Mouse (Mus musculus) hindbrain, embryonic 14.5 days (tissue): ENCODE data around the gene Chfr. TPM values are rescaled to one million over a fixed set of nuclear protein-coding genes. Genes with fewer than 3 reads are reported as not detected.

Source experiments
- ATAC-seq: fragments of 200-750 bp; cut with Nextera tagmentation; 2 replicates; pipeline ENCODE4 v1.8.0; 2017; ENCODE audit warnings: moderate number of reproducible peaks, mild to moderate bottlenecking, moderate TSS enrichment, moderate library complexity; ENCODE audit not compliant: low FRiP score
- DNase-seq: peaks from one replicate; pipeline ENCODE4 v3.0.0-alpha.2; 2015; ENCODE audit warnings: low spot score
- H3K27ac ChIP-seq: fragments of 300-500 bp; sonication (generic); 2 replicates; pipeline ENCODE4 v1.5.1; 2014; ENCODE audit warnings: mild to moderate bottlenecking, moderate library complexity
- H3K27me3 ChIP-seq: fragments of 300-500 bp; sonication (generic); 2 replicates; pipeline ENCODE4 v1.6.1; 2014; ENCODE audit warnings: mild to moderate bottlenecking, low read length, mixed read lengths; ENCODE audit not compliant: control insufficient read depth, insufficient read depth
- H3K36me3 ChIP-seq: fragments of 300-500 bp; sonication (generic); replicated peaks from 2 replicates; pipeline ENCODE4 v1.6.1; 2014; ENCODE audit not compliant: control insufficient read depth, insufficient read depth
- H3K4me1 ChIP-seq: fragments of 300-500 bp; sonication (generic); replicated peaks from 2 replicates; pipeline ENCODE4 v1.6.1; 2014; ENCODE audit warnings: antibody characterized with exemption, low read length, mixed read lengths; ENCODE audit not compliant: control insufficient read depth, insufficient read depth
- H3K4me2 ChIP-seq: fragments of 300-500 bp; sonication (generic); replicated peaks from 2 replicates; pipeline ENCODE4 v1.6.1; 2014; ENCODE audit warnings: mild to moderate bottlenecking, moderate library complexity
- H3K4me3 ChIP-seq: fragments of 300-500 bp; sonication (generic); replicated peaks from 2 replicates; pipeline ENCODE4 v1.5.1; 2014; ENCODE audit warnings: mild to moderate bottlenecking, low read length
- H3K9ac ChIP-seq: fragments of 300-500 bp; sonication (generic); 2 replicates; pipeline ENCODE4 v1.6.1; 2014
- H3K9me3 ChIP-seq: fragments of 300-500 bp; sonication (generic); 2 replicates; pipeline ENCODE4 v1.6.1; 2016; ENCODE audit warnings: low read length; ENCODE audit not compliant: control insufficient read depth
- WGBS: fragments of 180-500 bp; shearing (Covaris S2); extraction: QIAGEN DNeasy Blood & Tissue Kit; methylation state at CpG from one replicate; pipeline ENCODE4 v1.1.7; 2014; 5-methylcytosine and 5-hydroxymethylcytosine counted together
- polyA plus RNA-seq: library from polyadenylated mRNA; unstranded; fragments of >200 nt; fragmentation: Nextera tagmentation; extraction: Ambion mirVana; gene quantifications from 2 replicates; pipeline ENCODE4 v1.2.1, GENCODE M21; 2014

Chfr gene
- polyA plus RNA-seq, 1 experiment from 2014 or later, result 86.9 TPM

GRCm38 (mm10) chr5:110100921-110101631 lies 34.6 kb upstream of the Chfr start:
- Histone ChIP-seq H3K4me2 (peak overlapping the region; percentile 73), H3K4me3 (peak overlapping the region; percentile 35), H3K27ac (no peak overlapping the region), H3K9ac (peak overlapping the region; percentile 49), H3K9me3 (no peaks in the 10 kb centered on the region), H3K27me3 (no peaks in the 10 kb centered on the region), H3K36me3 (peaks cover 35% of the 10 kb centered on the region), H3K4me1 (peaks cover 17% of the 10 kb centered on the region)
- peak; percentile 18 for ATAC-seq
- under 1% methylated on average over 35 of the region's 37 CpGs for WGBS
- DNase-seq, result no peak

GRCm38 (mm10) chr5:110101716-110102347 lies 33.8 kb upstream of the Chfr start:
- H3K9me3 ChIP-seq, result no peaks in the 10 kb centered on the region
- ATAC-seq, result peak; percentile 64
- peak overlapping the region; percentile 35 for H3K4me3 ChIP-seq
- peak; percentile 68 for DNase-seq
- H3K27ac ChIP-seq, result no peak overlapping the region
- peak overlapping the region; percentile 49 for H3K9ac ChIP-seq
- 19% methylated on average over 34 of the region's 34 CpGs for WGBS
- H3K27me3 ChIP-seq, result no peaks in the 10 kb centered on the region
- peaks cover 35% of the 10 kb centered on the region for H3K36me3 ChIP-seq
- peaks cover 25% of the 10 kb centered on the region for H3K4me1 ChIP-seq
- H3K4me2 ChIP-seq, result peak overlapping the region; percentile 73

- 0 out of 2 replicates have a peak overlapping the region, but pooled peaks have one; percentile 35 for H3K4me3 ChIP-seq
- H3K4me2 ChIP-seq, result peak overlapping the region; percentile 73; the same call in 1 of the 2 replicates
Observed at GRCm38 (mm10) chr5:110102429-110102828, 33.2 kb upstream of the Chfr start.

GRCm38 (mm10) chr5:110102853-110103625 lies 32.6 kb upstream of the Chfr start:
- peaks cover 28% of the 10 kb centered on the region for H3K4me1 ChIP-seq
- H3K9me3 ChIP-seq, result no peaks in the 10 kb centered on the region
- no peak overlapping the region for H3K9ac ChIP-seq
- peaks cover 35% of the 10 kb centered on the region for H3K36me3 ChIP-seq
- DNase-seq (no peak), ATAC-seq (no peak)
- no peak overlapping the region for H3K4me3 ChIP-seq
- H3K27ac ChIP-seq, result no peak overlapping the region
- WGBS, result 95% methylated on average over 19 of the region's 19 CpGs
- H3K27me3 ChIP-seq, result no peaks in the 10 kb centered on the region
- H3K4me2 ChIP-seq, result no peak overlapping the region

More at GRCm38 (mm10) chr5:110102429-110102828, 33.2 kb upstream of the Chfr start:
- no peak overlapping the region for H3K27ac ChIP-seq
- H3K4me1 ChIP-seq, result peaks cover 28% of the 10 kb centered on the region
- WGBS, result 89% methylated on average over 13 of the region's 13 CpGs
- no peak overlapping the region for H3K9ac ChIP-seq
- no peaks in the 10 kb centered on the region for H3K9me3 ChIP-seq
- H3K27me3 ChIP-seq, result no peaks in the 10 kb centered on the region
- no peak for ATAC-seq
- H3K36me3 ChIP-seq, result peaks cover 35% of the 10 kb centered on the region
- DNase-seq, result no peak

- no peak overlapping the region for H3K4me2 ChIP-seq
- no peak overlapping the region for H3K9ac ChIP-seq
- H3K4me3 ChIP-seq, result no peak overlapping the region
- H3K27me3 ChIP-seq, result no peaks in the 10 kb centered on the region
- peaks cover 35% of the 10 kb centered on the region for H3K36me3 ChIP-seq
- peaks cover 28% of the 10 kb centered on the region for H3K4me1 ChIP-seq
- 97% methylated on average over 27 of the region's 27 CpGs for WGBS
- ATAC-seq, result no peak
- H3K9me3 ChIP-seq, result no peaks in the 10 kb centered on the region
- DNase-seq, result no peak
- no peak overlapping the region for H3K27ac ChIP-seq
Observed at GRCm38 (mm10) chr5:110103901-110104615, 31.6 kb upstream of the Chfr start.

GRCm38 (mm10) chr5:110104616-110105380 lies 30.8 kb upstream of the Chfr start:
- Histone ChIP-seq H3K4me2 (no peak overlapping the region), H3K27me3 (no peaks in the 10 kb centered on the region), H3K9me3 (no peaks in the 10 kb centered on the region), H3K4me3 (no peak overlapping the region), H3K27ac (no peak overlapping the region), H3K36me3 (peaks cover 35% of the 10 kb centered on the region), H3K4me1 (peaks cover 28% of the 10 kb centered on the region), H3K9ac (no peak overlapping the region)
- DNase-seq, result no peak
- no peak for ATAC-seq
- 96% methylated on average over 36 of the region's 36 CpGs for WGBS

GRCm38 (mm10) chr5:110106140-110106871 lies 29.3 kb upstream of the Chfr start:
- ATAC-seq, result no peak
- DNase-seq, result no peak
- Histone ChIP-seq H3K9me3 (no peaks in the 10 kb centered on the region), H3K4me1 (peaks cover 29% of the 10 kb centered on the region), H3K36me3 (peaks cover 35% of the 10 kb centered on the region), H3K4me3 (peak overlapping the region; percentile 80), H3K4me2 (peak overlapping the region; percentile 87), H3K9ac (peak overlapping the region; percentile 80; the same call in 1 of the 2 replicates), H3K27me3 (no peaks in the 10 kb centered on the region), H3K27ac (no peak overlapping the region)
- 95% methylated on average over 26 of the region's 26 CpGs for WGBS
